Mouse (Mus musculus) kidney, postnatal 0 days (tissue): ENCODE data around the gene Zfr. TPM values are rescaled to one million over a fixed set of nuclear protein-coding genes. Genes with fewer than 3 reads are reported as not detected.

ENCODE experiments used
- ATAC-seq: fragments of 200-750 bp; cut with Nextera tagmentation; replicated peaks from 2 replicates; pipeline ENCODE4 v1.8.0; 2017; ENCODE audit warnings: low read depth, moderate number of reproducible peaks, moderate TSS enrichment, moderate library complexity; ENCODE audit not compliant: low FRiP score
- DNase-seq: peaks from one replicate; pipeline ENCODE4 v3.0.0-alpha.2; 2016; ENCODE audit warnings: low spot score
- H3K27ac ChIP-seq: fragments of 300-500 bp; sonication (generic); 2 replicates; pipeline ENCODE4 v1.5.1; 2014; ENCODE audit warnings: mild to moderate bottlenecking
- H3K27me3 ChIP-seq: fragments of 300-500 bp; sonication (generic); 2 replicates; pipeline ENCODE4 v1.6.1; 2014; ENCODE audit warnings: low read length, mixed read lengths; ENCODE audit not compliant: insufficient read depth
- H3K36me3 ChIP-seq: fragments of 300-500 bp; sonication (generic); 2 replicates; pipeline ENCODE4 v1.6.1; 2014; ENCODE audit warnings: low read length, mixed read lengths; ENCODE audit not compliant: insufficient read depth
- H3K4me1 ChIP-seq: fragments of 300-500 bp; sonication (generic); replicated peaks from 2 replicates; pipeline ENCODE4 v1.6.1; 2014; ENCODE audit warnings: antibody characterized with exemption, low read length, mixed read lengths; ENCODE audit not compliant: insufficient read depth
- H3K4me2 ChIP-seq: fragments of 300-500 bp; sonication (generic); 2 replicates; pipeline ENCODE4 v1.6.1; 2014; ENCODE audit warnings: mild to moderate bottlenecking, low read length, moderate library complexity, mixed read lengths
- H3K4me3 ChIP-seq: fragments of 300-500 bp; sonication (generic); replicated peaks from 2 replicates; pipeline ENCODE4 v1.5.1; 2014; ENCODE audit warnings: low read depth, low read length
- H3K9ac ChIP-seq: fragments of 300-500 bp; sonication (generic); 2 replicates; pipeline ENCODE4 v1.6.1; 2014; ENCODE audit warnings: low read depth, low read length
- H3K9me3 ChIP-seq: fragments of 300-500 bp; sonication (generic); replicated peaks from 2 replicates; pipeline ENCODE4 v1.6.1; 2016; ENCODE audit warnings: low read length, inconsistent platforms, mixed read lengths
- CTCF ChIP-seq: IDR thresholded peaks from 2 replicates; pipeline ENCODE4 v1.5.1; 2016; ENCODE audit warnings: antibody characterized with exemption, low read depth, mild to moderate bottlenecking, moderate library complexity
- WGBS: fragments of 180-500 bp; shearing (Covaris S2); extraction: QIAGEN DNeasy Blood & Tissue Kit; methylation state at CpG from one replicate; pipeline ENCODE4 v1.1.7; 2014; 5-methylcytosine and 5-hydroxymethylcytosine counted together
- polyA plus RNA-seq: library from polyadenylated mRNA; unstranded; fragments of >200 nt; fragmentation: Nextera tagmentation; extraction: Ambion mirVana; gene quantifications from 2 replicates; pipeline ENCODE4 v1.2.1, GENCODE M21; 2015

The Zfr gene
- polyA plus RNA-seq, 1 experiment from 2014 or later: 77.3 TPM

GRCm38 (mm10) chr15:12134546-12134945 lies 16.9 kb downstream of the Zfr start:
- Histone ChIP-seq H3K36me3 (0 out of 2 replicates have a peak, but pooled peaks cover 5% of the 10 kb centered on the region), H3K9me3 (no peaks in the 10 kb centered on the region), H3K27ac (no peak overlapping the region), H3K9ac (no peak overlapping the region), H3K4me1 (0 out of 2 replicates have a peak, but pooled peaks cover 4% of the 10 kb centered on the region), H3K4me3 (no peak overlapping the region), H3K27me3 (no peaks in the 10 kb centered on the region), H3K4me2 (no peak overlapping the region)
- no peak for TF ChIP-seq CTCF
- 41% methylated on average over 1 of the region's 1 CpGs for WGBS
- no peak for DNase-seq
- ATAC-seq: no peak

- ATAC-seq (no peak), DNase-seq (no peak)
- Histone ChIP-seq H3K4me1 (0 out of 2 replicates have a peak, but pooled peaks cover 4% of the 10 kb centered on the region), H3K4me3 (no peak overlapping the region), H3K27me3 (no peaks in the 10 kb centered on the region), H3K4me2 (no peak overlapping the region), H3K36me3 (0 out of 2 replicates have a peak, but pooled peaks cover 7% of the 10 kb centered on the region), H3K9ac (no peak overlapping the region), H3K9me3 (no peaks in the 10 kb centered on the region), H3K27ac (no peak overlapping the region)
- WGBS: 23% methylated on average over 3 of the region's 3 CpGs
- TF ChIP-seq CTCF: no peak
These were observed 17.7 kb downstream of the Zfr start for GRCm38 (mm10) chr15:12135368-12135767.

GRCm38 (mm10) chr15:12136371-12136770 lies 18.7 kb downstream of the Zfr start:
- no peaks in the 10 kb centered on the region for H3K27me3 ChIP-seq
- DNase-seq (no peak), ATAC-seq (no peak)
- H3K27ac ChIP-seq: no peak overlapping the region
- H3K9ac ChIP-seq: no peak overlapping the region
- no peak overlapping the region for H3K4me3 ChIP-seq
- no peaks in the 10 kb centered on the region for H3K9me3 ChIP-seq
- peaks cover 13% of the 10 kb centered on the region for H3K36me3 ChIP-seq
- TF ChIP-seq CTCF: no peak
- H3K4me1 ChIP-seq: 0 out of 2 replicates have a peak, but pooled peaks cover 4% of the 10 kb centered on the region
- no peak overlapping the region for H3K4me2 ChIP-seq
- WGBS: 87% methylated on average over 6 of the region's 6 CpGs

GRCm38 (mm10) chr15:12140985-12141729 lies 23.5 kb downstream of the Zfr start:
- no peak for TF ChIP-seq CTCF
- Histone ChIP-seq H3K9me3 (no peaks in the 10 kb centered on the region), H3K4me3 (no peak overlapping the region), H3K4me1 (no peaks in the 10 kb centered on the region), H3K27ac (no peak overlapping the region), H3K36me3 (peaks cover 13% of the 10 kb centered on the region), H3K9ac (no peak overlapping the region), H3K4me2 (no peak overlapping the region), H3K27me3 (no peaks in the 10 kb centered on the region)
- ATAC-seq (no peak), DNase-seq (no peak)
- 87% methylated on average over 8 of the region's 8 CpGs for WGBS

GRCm38 (mm10) chr15:12147423-12147822 lies 29.8 kb downstream of the Zfr start:
- DNase-seq (no peak), ATAC-seq (no peak)
- Histone ChIP-seq H3K4me2 (no peak overlapping the region), H3K27ac (no peak overlapping the region), H3K4me1 (no peaks in the 10 kb centered on the region), H3K27me3 (no peaks in the 10 kb centered on the region), H3K9ac (no peak overlapping the region), H3K9me3 (no peaks in the 10 kb centered on the region), H3K36me3 (peaks cover 20% of the 10 kb centered on the region), H3K4me3 (no peak overlapping the region)
- 88% methylated on average over 2 of the region's 2 CpGs for WGBS
- TF ChIP-seq CTCF: no peak

- WGBS: 95% methylated on average over 6 of the region's 6 CpGs
- H3K4me3 ChIP-seq: no peak overlapping the region
These were observed 31.9 kb downstream of the Zfr start for GRCm38 (mm10) chr15:12149501-12149900.

More at GRCm38 (mm10) chr15:12149501-12149900, 31.9 kb downstream of the Zfr start:
- Histone ChIP-seq H3K36me3 (peaks cover 35% of the 10 kb centered on the region), H3K27me3 (no peaks in the 10 kb centered on the region), H3K27ac (no peak overlapping the region), H3K4me1 (no peaks in the 10 kb centered on the region), H3K9ac (no peak overlapping the region), H3K9me3 (no peaks in the 10 kb centered on the region), H3K4me2 (no peak overlapping the region)
- no peak for TF ChIP-seq CTCF
- DNase-seq (no peak), ATAC-seq (no peak)
